Mouse (Mus musculus): ENCODE measurements around the gene Man2a2.

- TF ChIP-seq CTCF (IDR thresholded peaks at IDR 0.05; ENCODE audit: extremely low read depth, insufficient read length, insufficient replicate concordance, low read depth, low read length) (no peak), POLR2A (IDR thresholded peaks at IDR 0.05; ENCODE audit: low read depth, low read length) (no peak)
Measured at GRCm38 (mm10) chr7:80398654-80399444, 27.7 kb upstream of the Man2a2 start.

All from small intestine, adult 2 months (tissue).